Mouse (Mus musculus) liver, embryonic 14.5 days (tissue): ENCODE data around the gene Sp1. TPM values are rescaled to one million over a fixed set of nuclear protein-coding genes. Genes with fewer than 3 reads are reported as not detected.

ENCODE experiments used
- ATAC-seq: fragments of 200-750 bp; cut with Nextera tagmentation; 2 replicates; pipeline ENCODE4 v1.8.0; 2017; ENCODE audit warnings: moderate number of reproducible peaks, mild to moderate bottlenecking, moderate library complexity; ENCODE audit not compliant: insufficient read depth
- DNase-seq, 3 experiments: peaks; one replicate each; pipeline ENCODE4 v3.0.0-alpha.2; 2012 to 2013; ENCODE audit warnings: low read depth in 3 of 3, low spot score in 3 of 3
- H3K27ac ChIP-seq: fragments of 300-500 bp; sonication (generic); 2 replicates; pipeline ENCODE4 v1.5.1; 2014; ENCODE audit warnings: moderate library complexity, mild to moderate bottlenecking, control low read depth, inconsistent platforms
- H3K27me3 ChIP-seq: fragments of 300-500 bp; sonication (generic); 2 replicates; pipeline ENCODE4 v1.6.1; 2014; ENCODE audit warnings: mild to moderate bottlenecking, low read length, moderate library complexity; ENCODE audit not compliant: control insufficient read depth, insufficient read depth
- H3K36me3 ChIP-seq: fragments of 300-500 bp; sonication (generic); replicated peaks from 2 replicates; pipeline ENCODE4 v1.6.1; 2014; ENCODE audit warnings: low read depth; ENCODE audit not compliant: control insufficient read depth, insufficient read depth
- H3K4me1 ChIP-seq, 2 experiments: fragments of 200-500 bp in 1 of 2; fragments of 300-500 bp in 1 of 2; sonication (generic) in 1 of 2; replicated peaks; 2 replicates each; pipeline ENCODE4 v1.6.1; 2012 to 2014; ENCODE audit warnings: antibody characterized with exemption in 1 of 2, inconsistent platforms in 1 of 2, low read length in 1 of 2; ENCODE audit not compliant: control insufficient read depth in 2 of 2, insufficient read depth in 2 of 2
- H3K4me2 ChIP-seq: fragments of 300-500 bp; sonication (generic); 2 replicates; pipeline ENCODE4 v1.6.1; 2014; ENCODE audit warnings: low read depth, mild to moderate bottlenecking, control low read depth, moderate library complexity
- H3K4me3 ChIP-seq, 2 experiments: fragments of 200-500 bp in 1 of 2; fragments of 300-500 bp in 1 of 2; sonication (generic) in 1 of 2; 2 replicates each; pipeline ENCODE4 v1.5.1; 2012 to 2014; ENCODE audit warnings: low read depth in 2 of 2, low read length in 2 of 2, mild to moderate bottlenecking in 2 of 2, control low read depth in 1 of 2, inconsistent platforms in 1 of 2, moderate library complexity in 1 of 2; ENCODE audit not compliant: insufficient read depth in 1 of 2
- H3K9ac ChIP-seq: fragments of 300-500 bp; sonication (generic); replicated peaks from 2 replicates; pipeline ENCODE4 v1.6.1; 2014; ENCODE audit warnings: mild to moderate bottlenecking, control low read depth, moderate library complexity
- H3K9me3 ChIP-seq: fragments of 300-500 bp; sonication (generic); 2 replicates; pipeline ENCODE4 v1.6.1; 2016; ENCODE audit warnings: low read length, mixed read lengths; ENCODE audit not compliant: control insufficient read depth
- CTCF ChIP-seq: IDR thresholded peaks from 2 replicates; pipeline ENCODE4 v1.5.1; 2016; ENCODE audit warnings: antibody characterized with exemption, low read depth, control low read depth
- EP300 ChIP-seq: IDR thresholded peaks from 2 replicates; pipeline ENCODE4 v1.6.1; 2016; ENCODE audit warnings: antibody characterized with exemption, low read depth
- WGBS: fragments of 180-500 bp; shearing (Covaris S2); extraction: QIAGEN DNeasy Blood & Tissue Kit; methylation state at CpG from one replicate; pipeline ENCODE4 v1.1.7; 2014; ENCODE audit not compliant: insufficient replicate concordance; 5-methylcytosine and 5-hydroxymethylcytosine counted together
- polyA plus RNA-seq, 2 experiments: library from polyadenylated mRNA; depleted of rRNA in 1 of 2; stranded (reverse) in 1 of 2; unstranded in 1 of 2; fragments of >200 nt; fragmentation: Nextera tagmentation in 1 of 2; extraction: Ambion mirVana in 1 of 2; gene quantifications; 2 replicates each; pipeline versions ENCODE4 v1.2.1 to v1.2.3; 2012 to 2014

Gene Sp1
- polyA plus RNA-seq, 2 experiments: 5.4 to 9.5 TPM

GRCm38 (mm10) chr15:102432046-102432445 is 26.1 kb downstream of the Sp1 start:
- peaks cover 51% of the 10 kb centered on the region for H3K36me3 ChIP-seq
- TF ChIP-seq CTCF (no peak), EP300 (no peak)

GRCm38 (mm10) chr15:102433173-102433572 is 27.2 kb downstream of the Sp1 start:
- no peaks in the 10 kb centered on the region for H3K9me3 ChIP-seq
- ATAC-seq (no peak), DNase-seq (no peak)
- no peak for TF ChIP-seq EP300
- TF ChIP-seq CTCF: no peak
- H3K27ac ChIP-seq: no peak overlapping the region
- H3K36me3 ChIP-seq: peaks cover 42% of the 10 kb centered on the region
- 74% methylated on average over 4 of the region's 4 CpGs for WGBS
- H3K27me3 ChIP-seq: no peaks in the 10 kb centered on the region
- H3K9ac ChIP-seq: no peak overlapping the region
- no peak overlapping the region for H3K4me3 ChIP-seq
- H3K4me2 ChIP-seq: no peak overlapping the region
- no peaks in the 10 kb centered on the region for H3K4me1 ChIP-seq

More at GRCm38 (mm10) chr15:102432046-102432445, 26.1 kb downstream of the Sp1 start:
- Histone ChIP-seq H3K4me2 (no peak overlapping the region), H3K4me3 (no peak overlapping the region), H3K27me3 (no peaks in the 10 kb centered on the region), H3K27ac (no peak overlapping the region), H3K4me1 (no peaks in the 10 kb centered on the region), H3K9me3 (no peaks in the 10 kb centered on the region), H3K9ac (no peak overlapping the region)
- DNase-seq (no peak), ATAC-seq (no peak)
- 51% methylated on average over 1 of the region's 1 CpGs for WGBS

GRCm38 (mm10) chr15:102442490-102442889 is 36.5 kb downstream of the Sp1 start:
- Histone ChIP-seq H3K36me3 (no peaks in the 10 kb centered on the region), H3K4me1 (no peaks in the 10 kb centered on the region), H3K9ac (no peak overlapping the region), H3K4me3 (no peak overlapping the region), H3K9me3 (no peaks in the 10 kb centered on the region), H3K27me3 (no peaks in the 10 kb centered on the region), H3K27ac (no peak overlapping the region), H3K4me2 (no peak overlapping the region)
- ATAC-seq: 0 out of 2 replicates have a peak, but pooled peaks have one; percentile 30
- peak; percentile 50 to 66 (median 58) for DNase-seq
- TF ChIP-seq EP300: no peak
- peak; percentile 85 for TF ChIP-seq CTCF
- 41% methylated on average over 2 of the region's 2 CpGs for WGBS

GRCm38 (mm10) chr15:102445146-102445545 is 39.2 kb downstream of the Sp1 start, which contains the start of gene Amhr2:
Gene Amhr2, plus strand, starts transcription at chr15:102445367.
- Histone ChIP-seq H3K4me3 (no peak within 1 kb of the TSS), H3K4me1 (no peaks in the 10 kb centered on the region), H3K27ac (no peak within 1 kb of the TSS), H3K9ac (no peak within 1 kb of the TSS), H3K4me2 (no peak within 1 kb of the TSS), H3K36me3 (no peaks in the 10 kb centered on the region), H3K27me3 (no peaks in the 10 kb centered on the region), H3K9me3 (no peaks in the 10 kb centered on the region)
- TF ChIP-seq EP300: no peak
- TF ChIP-seq CTCF: no peak
- WGBS: 67% methylated on average over 8 of the region's 8 CpGs
- ATAC-seq (no peak), DNase-seq (no peak)

- DNase-seq (no peak), ATAC-seq (no peak)
- TF ChIP-seq EP300: no peak
- no peak for TF ChIP-seq CTCF
- Histone ChIP-seq H3K9me3 (no peaks in the 10 kb centered on the region), H3K4me2 (no peak overlapping the region), H3K4me3 (no peak overlapping the region), H3K27ac (no peak overlapping the region), H3K9ac (no peak overlapping the region), H3K36me3 (no peaks in the 10 kb centered on the region), H3K27me3 (no peaks in the 10 kb centered on the region), H3K4me1 (peaks cover 0 to 2% of the 10 kb centered on the region in 2 experiments; a peak in 3 of 4 replicates)
- 19% methylated on average over 5 of the region's 6 CpGs for WGBS
Observed at GRCm38 (mm10) chr15:102446448-102446847, 40.5 kb downstream of the Sp1 start.

GRCm38 (mm10) chr15:102449366-102449765 is 43.4 kb downstream of the Sp1 start:
- Histone ChIP-seq H3K4me2 (no peak overlapping the region), H3K4me1 (peaks cover 0 to 2% of the 10 kb centered on the region in 2 experiments; a peak in 3 of 4 replicates), H3K9ac (no peak overlapping the region), H3K36me3 (no peaks in the 10 kb centered on the region), H3K4me3 (no peak overlapping the region), H3K9me3 (no peaks in the 10 kb centered on the region), H3K27me3 (no peaks in the 10 kb centered on the region), H3K27ac (no peak overlapping the region)
- DNase-seq (no peak), ATAC-seq (no peak)
- WGBS: 56% methylated on average over 8 of the region's 8 CpGs
- TF ChIP-seq CTCF (no peak), EP300 (no peak)
